Mouse (Mus musculus) CH12.LX (cell line): ENCODE measurements around the gene Dlg5. TPM values are rescaled to one million over a fixed set of nuclear protein-coding genes. Genes with fewer than 3 reads are reported as not detected.

ENCODE experiments used
- DNase-seq: peaks from one replicate; pipeline ENCODE4 v3.0.0-alpha.2; 2013; ENCODE audit errors: extremely low read depth
- H3K27ac ChIP-seq: 2 replicates; pipeline ENCODE4 v1.5.1; 2012; ENCODE audit warnings: low read depth, mild to moderate bottlenecking, control low read depth, moderate library complexity; ENCODE audit not compliant: insufficient read depth
- H3K27me3 ChIP-seq: replicated peaks from 2 replicates; pipeline ENCODE3; 2012; ENCODE audit warnings: inconsistent platforms
- H3K36me3 ChIP-seq, 2 experiments: replicated peaks in 1 of 2; 2 replicates each; pipeline versions ENCODE3 to v1.6.1; 2012; ENCODE audit warnings: inconsistent platforms in 1 of 2, low read length in 1 of 2, mild to moderate bottlenecking in 1 of 2, mixed read lengths in 1 of 2, moderate library complexity in 1 of 2; ENCODE audit not compliant: control insufficient read depth in 1 of 2, insufficient read depth in 1 of 2
- H3K4me1 ChIP-seq, 2 experiments: 2 replicates each; pipeline ENCODE4 v1.6.1; 2012; ENCODE audit warnings: inconsistent platforms in 1 of 2, moderate library complexity in 1 of 2; ENCODE audit not compliant: insufficient read depth in 2 of 2, control insufficient read depth in 1 of 2
- H3K4me2 ChIP-seq: 2 replicates; pipeline ENCODE4 v1.6.1; 2012; ENCODE audit warnings: low read depth, mild to moderate bottlenecking, control low read depth; ENCODE audit not compliant: poor library complexity, insufficient read depth, severe bottlenecking
- H3K4me3 ChIP-seq, 3 experiments: fragments of 150-350 bp in 1 of 3; sonication (generic) in 1 of 3; replicated peaks in 1 of 3; 2 replicates each; pipeline versions ENCODE3 to v1.5.1; 2011 to 2012; ENCODE audit warnings: low read depth in 2 of 3, low read length in 2 of 3, mild to moderate bottlenecking in 2 of 3, moderate library complexity in 2 of 3, control low read depth in 1 of 3, improper control_type of control experiment in 1 of 3, inconsistent platforms in 1 of 3, mixed read lengths in 1 of 3; ENCODE audit not compliant: poor library complexity in 1 of 3
- H3K79me2 ChIP-seq: replicated peaks from 2 replicates; pipeline ENCODE4 v1.6.1; 2012; ENCODE audit warnings: mild to moderate bottlenecking, moderate library complexity; ENCODE audit not compliant: control insufficient read depth, poor library complexity, insufficient read depth, severe bottlenecking; ENCODE audit errors: extremely low read depth
- H3K9ac ChIP-seq: 2 replicates; pipeline ENCODE4 v1.6.1; 2012; ENCODE audit warnings: low read depth, mild to moderate bottlenecking, control low read depth, moderate library complexity; ENCODE audit not compliant: insufficient read depth
- H3K9me3 ChIP-seq: replicated peaks from 2 replicates; pipeline ENCODE3; 2012; ENCODE audit warnings: low read length, inconsistent platforms, mixed read lengths
- CHD1 ChIP-seq: IDR thresholded peaks from 2 replicates; pipeline ENCODE4 v1.6.1; 2012; ENCODE audit warnings: low read depth, low read length, improper control_type of control experiment, inconsistent platforms
- CHD2 ChIP-seq: IDR thresholded peaks from 2 replicates; pipeline ENCODE4 v1.6.1; 2011; ENCODE audit warnings: low read length, improper control_type of control experiment
- CTCF ChIP-seq, 2 experiments: IDR thresholded peaks in 1 of 2; conservative IDR thresholded peaks in 1 of 2; 2 replicates each; pipeline ENCODE4 v1.5.1; 2011 to 2012; ENCODE audit warnings: low read depth in 2 of 2, low read length in 2 of 2, improper control_type of control experiment in 1 of 2, inconsistent platforms in 1 of 2, mild to moderate bottlenecking in 1 of 2, moderate library complexity in 1 of 2
- ELF1 ChIP-seq: IDR thresholded peaks from 2 replicates; pipeline ENCODE4 v1.6.1; 2014; ENCODE audit warnings: low read depth, mild to moderate bottlenecking, inconsistent platforms, low read length, improper control_type of control experiment
- IRF4 ChIP-seq: IDR thresholded peaks from 2 replicates; pipeline ENCODE4 v1.6.1; 2014; ENCODE audit warnings: low read depth, mild to moderate bottlenecking, inconsistent platforms, low read length, improper control_type of control experiment
- JUND ChIP-seq: conservative IDR thresholded peaks from 2 replicates; pipeline ENCODE4 v1.6.1; 2011; ENCODE audit warnings: low read depth, low read length, improper control_type of control experiment
- MAX ChIP-seq: IDR thresholded peaks from 2 replicates; pipeline ENCODE4 v1.6.1; 2011; ENCODE audit warnings: low read length, improper control_type of control experiment
- MAZ ChIP-seq: IDR thresholded peaks from 2 replicates; pipeline ENCODE4 v1.6.1; 2012; ENCODE audit warnings: low read depth, mild to moderate bottlenecking, inconsistent platforms, low read length, improper control_type of control experiment, moderate library complexity
- MEF2A ChIP-seq: IDR thresholded peaks from 2 replicates; pipeline ENCODE4 v1.6.1; 2014; ENCODE audit warnings: low read depth, mild to moderate bottlenecking, inconsistent platforms, low read length, improper control_type of control experiment, borderline replicate concordance
- MXI1 ChIP-seq: IDR thresholded peaks from 2 replicates; pipeline ENCODE4 v1.6.1; 2011; ENCODE audit warnings: mild to moderate bottlenecking, low read depth, low read length, improper control_type of control experiment
- NELFE ChIP-seq: IDR thresholded peaks from 2 replicates; pipeline ENCODE4 v1.6.1; 2011; ENCODE audit warnings: low read depth, low read length, improper control_type of control experiment
- NRF1 ChIP-seq: IDR thresholded peaks from 2 replicates; pipeline ENCODE4 v1.6.1; 2014; ENCODE audit warnings: low read depth, mild to moderate bottlenecking, inconsistent platforms, low read length, improper control_type of control experiment, moderate library complexity
- PAX5 ChIP-seq: IDR thresholded peaks from 2 replicates; pipeline ENCODE4 v1.6.1; 2012; ENCODE audit warnings: low read length, inconsistent platforms, mixed read lengths
- POLR2A ChIP-seq: IDR thresholded peaks from 2 replicates; pipeline ENCODE4 v1.6.1; 2011; ENCODE audit warnings: low read depth, mild to moderate bottlenecking, improper control_type of control experiment, low read length
- POLR2AphosphoS2 ChIP-seq: IDR thresholded peaks from 2 replicates; pipeline ENCODE4 v1.6.1; 2011; ENCODE audit warnings: low read depth, low read length, improper control_type of control experiment
- RAD21 ChIP-seq: IDR thresholded peaks from 2 replicates; pipeline ENCODE4 v1.6.1; 2011; ENCODE audit warnings: low read depth, mild to moderate bottlenecking, low read length, improper control_type of control experiment, moderate library complexity
- RCOR1 ChIP-seq: conservative IDR thresholded peaks from 2 replicates; pipeline ENCODE4 v1.6.1; 2012; ENCODE audit warnings: low read depth, mild to moderate bottlenecking, inconsistent platforms, low read length, improper control_type of control experiment
- SIN3A ChIP-seq: IDR thresholded peaks from 2 replicates; pipeline ENCODE4 v1.6.1; 2012; ENCODE audit warnings: low read length, improper control_type of control experiment, inconsistent platforms
- SMC3 ChIP-seq: IDR thresholded peaks from 2 replicates; pipeline ENCODE4 v1.6.1; 2011; ENCODE audit warnings: low read depth, low read length, improper control_type of control experiment
- TCF12 ChIP-seq: IDR thresholded peaks from 2 replicates; pipeline ENCODE4 v1.6.1; 2014; ENCODE audit warnings: low read depth, mild to moderate bottlenecking, inconsistent platforms, low read length, improper control_type of control experiment
- UBTF ChIP-seq: IDR thresholded peaks from 2 replicates; pipeline ENCODE4 v1.6.1; 2012; ENCODE audit warnings: low read depth, mild to moderate bottlenecking, inconsistent platforms, low read length, improper control_type of control experiment, moderate library complexity
- USF1 ChIP-seq: IDR thresholded peaks from 2 replicates; pipeline ENCODE4 v1.6.1; 2014; ENCODE audit warnings: low read depth, mild to moderate bottlenecking, inconsistent platforms, low read length, improper control_type of control experiment
- ZC3H11A ChIP-seq: IDR thresholded peaks from 2 replicates; pipeline ENCODE4 v1.6.1; 2012; ENCODE audit warnings: low read depth, mild to moderate bottlenecking, inconsistent platforms, low read length, improper control_type of control experiment
- ZKSCAN1 ChIP-seq: IDR thresholded peaks from 2 replicates; pipeline ENCODE4 v1.6.1; 2012; ENCODE audit warnings: low read depth, inconsistent platforms, low read length, improper control_type of control experiment, borderline replicate concordance
- ZMIZ1 ChIP-seq: IDR thresholded peaks from 2 replicates; pipeline ENCODE4 v1.6.1; 2012; ENCODE audit warnings: low read depth, mild to moderate bottlenecking, inconsistent platforms, low read length, improper control_type of control experiment
- dilution Hi-C: fragments of 300-500 bp; cut with MboI; formaldehyde crosslinking; loops from 2 replicates; pipeline ENCODE4 v1.14.3; 2020; ENCODE audit warnings: low sequenced_read_pairs; ENCODE audit not compliant: extremely low pct_unique_long_range_greater_than_20kb, extremely low pct_ligation_motif_present
- in situ Hi-C: fragments of 300-500 bp; cut with MboI; formaldehyde crosslinking; loops from 3 replicates; pipeline ENCODE4 v1.14.3; 2019; ENCODE audit warnings: low sequenced_read_pairs, low pct_ligation_motif_present, low pct_unique_long_range_greater_than_20kb, mixed read lengths
- polyA plus RNA-seq: library from polyadenylated mRNA; unstranded; fragments of >175 nt; gene quantifications from 2 replicates; pipeline ENCODE4 v1.2.1, GENCODE M21; 2012; ENCODE audit warnings: low read depth; ENCODE audit not compliant: insufficient read length
- total RNA-seq, 2 experiments: library from RNA; depleted of rRNA; stranded (reverse); fragments of 300-350 nt in 1 of 2; fragments of >200 nt in 1 of 2; gene quantifications; 2 replicates each; pipeline ENCODE4 v1.2.3; 2012 to 2014

The Dlg5 gene
- total and polyA plus RNA-seq, 3 experiments = 0.07 to 0.76 TPM; not detected in 1

- Histone ChIP-seq H3K27me3 (peaks cover 26% of the 10 kb centered on the region), H3K36me3 (no peaks in the 10 kb centered on the region), H3K79me2 (no peaks in the 10 kb centered on the region), H3K4me2 (no peak overlapping the region), H3K9me3 (peaks cover 5% of the 10 kb centered on the region), H3K4me1 (peaks cover 0 to 7% of the 10 kb centered on the region in 2 experiments; a peak in 1 of 4 replicates), H3K27ac (no peak overlapping the region), H3K9ac (no peak overlapping the region), H3K4me3 (no peak overlapping the region)
- dilution Hi-C loops (no loop called here), in situ Hi-C loops (no loop called here)
- peak; percentile 10 for DNase-seq
- TF ChIP-seq SMC3 (no peak), POLR2A (no peak), CHD2 (no peak), IRF4 (no peak), PAX5 (no peak), MXI1 (no peak), NELFE (no peak), MAZ (no peak), UBTF (no peak), ZC3H11A (no peak), RAD21 (no peak), MAX (no peak)
These were observed 8.0 kb upstream of the Dlg5 start for GRCm38 (mm10) chr14:24253611-24254202.

GRCm38 (mm10) chr14:24251326-24251725, 5.6 kb upstream of the Dlg5 start:
- dilution Hi-C loops (no loop called here), in situ Hi-C loops (no loop called here)
- Histone ChIP-seq H3K9me3 (peaks cover 7% of the 10 kb centered on the region), H3K4me1 (peaks cover 0 to 7% of the 10 kb centered on the region in 2 experiments; a peak in 1 of 4 replicates), H3K27ac (no peak overlapping the region), H3K4me2 (no peak overlapping the region), H3K9ac (no peak overlapping the region), H3K4me3 (no peak overlapping the region), H3K27me3 (peaks cover 19% of the 10 kb centered on the region), H3K36me3 (no peaks in the 10 kb centered on the region), H3K79me2 (no peaks in the 10 kb centered on the region)
- TF ChIP-seq USF1 (no peak), POLR2A (no peak), PAX5 (no peak)
- DNase-seq = no peak

GRCm38 (mm10) chr14:24249926-24250325, 4.2 kb upstream of the Dlg5 start:
- TF ChIP-seq NRF1 (no peak), MEF2A (no peak), SIN3A (no peak), CHD1 (no peak), RCOR1 (no peak), JUND (no peak), NELFE (no peak), POLR2AphosphoS2 (no peak), CTCF (conservative IDR thresholded peaks at IDR 0.05 in 1 of 2, IDR thresholded peaks at IDR 0.05 in 1 of 2; ENCODE audit: low read depth in 2 of 2, low read length in 2 of 2) (no peak), TCF12 (no peak), ZMIZ1 (no peak), MXI1 (no peak), ZKSCAN1 (no peak), MAX (no peak), ZC3H11A (no peak), SMC3 (no peak), ELF1 (no peak)
- in situ Hi-C loops = no loop called here
- no peak for DNase-seq
- Histone ChIP-seq H3K27ac (no peak overlapping the region), H3K4me2 (no peak overlapping the region), H3K27me3 (peaks cover 9% of the 10 kb centered on the region), H3K9ac (no peak overlapping the region), H3K9me3 (peaks cover 15% of the 10 kb centered on the region), H3K36me3 (no peaks in the 10 kb centered on the region), H3K4me1 (peaks cover 0 to 7% of the 10 kb centered on the region in 2 experiments; a peak in 1 of 4 replicates), H3K4me3 (no peak overlapping the region), H3K79me2 (no peaks in the 10 kb centered on the region)
- dilution Hi-C loops = no loop called here
